24 mouse cellular contexts compared by ENCODE assay signal in the genomic region with DNA sequence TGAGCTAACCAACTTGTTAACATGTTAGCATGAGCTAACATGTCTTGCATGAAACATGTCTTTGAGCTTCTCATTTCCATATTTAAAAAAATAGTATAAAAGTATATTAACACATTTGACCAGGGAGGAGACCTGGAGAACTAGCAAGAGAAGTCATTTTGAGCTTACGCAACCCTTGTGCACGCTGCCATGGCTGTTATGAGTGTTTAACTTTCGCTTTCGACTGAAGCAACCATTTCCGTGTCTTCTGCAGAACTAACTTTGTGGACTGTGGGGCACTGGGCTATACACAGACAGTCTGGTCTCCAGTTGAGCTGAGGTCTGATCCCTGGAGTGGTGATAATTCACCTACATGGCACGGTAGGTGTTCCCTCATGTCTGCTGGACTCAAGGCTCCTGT. TPM values are rescaled to one million over a fixed set of nuclear protein-coding genes. Genes with fewer than 3 reads are reported as not detected.
A peak's percentile ranks its signal among the peaks of the same experiment; 100 is the strongest.
DNase-seq lines count a peak whose midpoint lies in the region; ATAC-seq and TF ChIP-seq lines count a peak whose summit lies in the region.
"Had no signal": no experiment of that assay in that cellular context is flagged by ENCODE, and none has a peak within 500 bp of the region (broad histone marks: within the 10 kb centered on the region; RNA-seq: fewer than 3 reads in every experiment).

No protein-coding gene starts in this region.

- no peak for TF ChIP-seq EP300 in liver, postnatal 0 days (IDR thresholded peaks at IDR 0.05; ENCODE audit: low read depth)

- no peak overlapping the region for H3K27ac ChIP-seq in liver, postnatal 0 days (ENCODE audit: low read depth)
- H3K27ac ChIP-seq: hindbrain, embryonic 13.5 days; kidney, postnatal 0 days; limb, embryonic 10.5 days; liver, embryonic 13.5 days; midbrain, embryonic 13.5 days had no signal

- H3K36me3 ChIP-seq in liver, postnatal 0 days (replicated peaks; ENCODE audit: insufficient read depth, low read length), result no peaks in the 10 kb centered on the region
- H3K36me3 ChIP-seq: hindbrain, embryonic 13.5 days; limb, embryonic 10.5 days; liver, embryonic 13.5 days; midbrain, embryonic 13.5 days had no signal

- 65% methylated on average over 6 of the region's 6 CpGs for WGBS in liver, postnatal 0 days (ENCODE audit: insufficient replicate concordance)

- no peaks in the 10 kb centered on the region for H3K27me3 ChIP-seq in liver, postnatal 0 days (ENCODE audit: insufficient read depth, low read length)
- H3K27me3 ChIP-seq: hindbrain, embryonic 13.5 days; liver, embryonic 13.5 days; midbrain, embryonic 13.5 days had no signal

- no peak overlapping the region for H3K9ac ChIP-seq in liver, postnatal 0 days (replicated peaks)
- H3K9ac ChIP-seq: forebrain, postnatal 0 days; hindbrain, embryonic 13.5 days; liver, embryonic 13.5 days; midbrain, embryonic 13.5 days had no signal

- H3K4me2 ChIP-seq in liver, postnatal 0 days (ENCODE audit: low read depth, low read length), result 0 out of 2 replicates have a peak overlapping the region, but pooled peaks have one; percentile 16
- H3K4me2 ChIP-seq: hindbrain, embryonic 13.5 days; liver, embryonic 13.5 days; midbrain, embryonic 13.5 days had no signal

- no peak for TF ChIP-seq CTCF in liver, postnatal 0 days (IDR thresholded peaks at IDR 0.05; ENCODE audit: low read depth)

- H3K9me3 ChIP-seq in liver, postnatal 0 days (ENCODE audit: low read length), result no peaks in the 10 kb centered on the region
- H3K9me3 ChIP-seq: hindbrain, embryonic 13.5 days; limb, embryonic 10.5 days; liver, embryonic 13.5 days; midbrain, embryonic 13.5 days had no signal

- ATAC-seq in liver, postnatal 0 days, result peak; percentile 62
- ATAC-seq: forebrain, postnatal 0 days; midbrain, embryonic 13.5 days had no signal

- no peaks in the 10 kb centered on the region for H3K4me1 ChIP-seq in liver, postnatal 0 days (ENCODE audit: insufficient read depth)
- H3K4me1 ChIP-seq: hindbrain, embryonic 13.5 days; limb, embryonic 10.5 days; liver, embryonic 13.5 days; midbrain, embryonic 13.5 days had no signal

- no peak overlapping the region for H3K4me3 ChIP-seq in liver, postnatal 0 days (ENCODE audit: low read depth, low read length)
- H3K4me3 ChIP-seq: hindbrain, embryonic 13.5 days; limb, embryonic 10.5 days; liver, embryonic 13.5 days; midbrain, embryonic 13.5 days had no signal

- DNase-seq in lung, adult 18-20 months, result peak; percentile 56
- DNase-seq in lung, postnatal 4 days, result no peak
- DNase-seq in liver, postnatal 0 days, result no peak
- peak; percentile 73 for DNase-seq in lung, postnatal 36 days
- DNase-seq in layer of hippocampus, postnatal 25 days (ENCODE audit: extremely low spot score in 1 of 2, low spot score in 1 of 2), result no peak
- DNase-seq in thymus, postnatal 25 days, result no peak
- no peak for DNase-seq in kidney, adult 9 months
- DNase-seq: adrenal gland, postnatal 25 days; B cell, adult 2 months; cerebellum, adult 9-10 months; forebrain, postnatal 0 days; gastrocnemius, postnatal 36 days; heart, postnatal 36 days; kidney, adult 11 months; liver, embryonic 13.5 days; spleen, adult 18-20 months had no signal

RNA-seq across cellular contexts. Expression of a gene that starts 17.6 kb away (rescaled TPM):
- not detected in 2 replicates for polyA plus RNA-seq in liver, postnatal 0 days (2015; fragmentation: Nextera tagmentation; extraction: Ambion mirVana)
- total RNA-seq in layer of hippocampus, postnatal 25 days (2021), result 10 to 100 TPM; 15.2 to 18.4 TPM
- total RNA-seq: adrenal gland, postnatal 25 days; common myeloid progenitor, adult 5-6 weeks; gastrocnemius, adult 18-20 months; gastrocnemius, postnatal 36 days; heart, postnatal 36 days had no signal
- polyA plus RNA-seq: embryonic facial prominence, embryonic 11.5 days; heart, embryonic 14.5 days; limb, embryonic 10.5 days; liver, embryonic 13.5 days had no signal

RNA-seq across cellular contexts. Expression of a gene that starts 52.0 kb away (rescaled TPM):
- polyA plus RNA-seq in liver, postnatal 0 days (2015; fragmentation: Nextera tagmentation; extraction: Ambion mirVana), result 12.3 and 15.2 TPM in 2 replicates
- total RNA-seq in layer of hippocampus, postnatal 25 days (2021), result 100 to 1,000 TPM; 102 to 107 TPM

Comparison
In these comparisons a context has a peak if more than half of its experiments do, and no peak if none do; other contexts are left out.
1. DNase-seq: peak in lung, adult 18-20 months (2 of 2) and lung, postnatal 36 days (single experiment); none in lung, postnatal 4 days (0 of 2), liver, postnatal 0 days (single experiment), layer of hippocampus, postnatal 25 days (0 of 2), thymus, postnatal 25 days (single experiment) and kidney, adult 9 months (single experiment).